Mouse (Mus musculus): ENCODE results near the gene Slco1a1.
"Not testable (repeated sequence)": the region's sequence is repeated elsewhere in the genome, so short reads cannot be mapped to it uniquely, and the experiment has no call there.

Gene Slco1a1

DNA sequence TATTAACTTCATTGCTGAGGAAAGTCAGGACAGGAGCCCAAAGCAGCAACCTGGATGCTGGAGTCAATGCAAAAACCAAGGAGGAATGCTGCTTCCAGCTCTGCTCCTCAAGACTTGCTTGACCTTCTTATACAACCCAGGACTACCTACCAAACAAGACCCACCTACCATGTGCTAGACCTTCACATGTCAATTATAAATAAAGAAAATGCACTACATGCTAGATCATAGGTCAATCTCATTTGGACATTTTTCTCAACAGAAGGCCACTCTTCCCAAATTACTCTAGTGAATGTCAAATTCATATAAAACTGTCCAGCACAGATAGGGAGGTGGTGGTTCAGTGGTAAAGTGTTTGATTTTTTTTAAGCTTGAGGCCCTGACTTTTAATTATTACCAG, at the start of gene Slco1a1:
Gene Slco1a1 (minus strand): TSS at position 101 of the 400 bp plus-strand sequence.
- DNase-seq, result no peak

DNA sequence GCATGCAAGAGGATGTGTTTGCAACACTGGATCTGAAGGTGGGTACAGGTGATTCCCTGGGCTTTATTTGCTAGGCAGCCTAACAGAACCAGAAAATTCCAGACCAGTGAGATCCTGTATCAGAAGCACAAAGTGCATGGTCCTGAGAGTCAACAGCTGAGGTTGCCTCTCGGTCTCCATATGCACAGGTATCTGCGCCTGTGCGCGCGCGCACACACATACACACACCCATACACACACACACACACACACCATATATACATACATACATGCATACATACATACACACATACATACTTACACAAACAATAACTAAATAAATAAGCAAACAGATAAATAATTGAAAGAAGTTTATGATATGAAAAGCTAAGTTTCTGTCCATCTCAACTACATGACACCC, 40.0 kb upstream of the Slco1a1 start:
- DNase-seq, result no peak

GRCm38 (mm10) chr6:141984644-141985043, 37.9 kb upstream of the Slco1a1 start:
- DNase-seq, result no peak

GRCm38 (mm10) chr6:141962420-141962819, 15.7 kb upstream of the Slco1a1 start:
- DNase-seq, result no peak

DNA sequence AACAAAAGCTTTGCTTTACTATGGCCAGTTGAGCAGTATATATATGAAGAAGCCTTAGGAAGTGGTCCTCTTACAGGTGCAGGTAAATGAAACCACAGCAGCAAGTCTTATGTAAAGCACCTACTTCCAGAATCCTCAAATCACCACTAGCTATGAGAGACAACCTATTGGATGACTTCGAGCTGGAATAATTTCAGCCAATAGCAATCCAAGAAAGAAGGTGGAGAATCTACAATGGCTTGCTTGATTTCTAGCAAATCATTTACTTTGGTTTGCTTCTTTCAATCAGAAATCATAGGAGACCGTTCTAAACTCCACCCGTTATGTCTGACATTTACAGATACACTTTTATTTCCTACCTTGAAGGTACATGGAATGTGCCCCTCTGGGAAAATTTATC, 15.1 kb upstream of the Slco1a1 start:
- no peak for DNase-seq

- DNase-seq, result no peak
These were observed 13.7 kb upstream of the Slco1a1 start for GRCm38 (mm10) chr6:141960482-141960881.

GRCm38 (mm10) chr6:141940451-141940850, 6.3 kb downstream of the Slco1a1 start:
- DNase-seq, result no peak

- no peak for DNase-seq
These were observed 48.6 kb downstream of the Slco1a1 start for GRCm38 (mm10) chr6:141898197-141898596.

DNA sequence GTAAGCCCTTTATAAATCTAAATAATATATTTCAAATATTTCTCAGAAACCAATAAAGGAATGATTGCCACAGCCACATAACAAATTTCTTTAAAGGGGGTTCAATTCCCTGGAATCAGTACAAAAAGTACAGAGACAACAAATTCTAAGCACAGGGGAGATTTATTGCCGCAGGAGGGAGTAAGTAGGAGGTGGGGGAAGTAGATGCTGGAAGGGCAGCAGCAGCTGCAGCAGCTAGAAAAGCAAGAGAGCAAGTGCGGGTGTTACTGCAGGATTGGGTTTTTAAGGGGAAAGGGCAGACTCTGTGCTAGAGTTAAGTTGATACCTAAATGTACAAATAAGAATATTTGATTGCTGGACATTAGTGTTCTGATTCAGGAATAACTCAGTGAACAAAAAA, 57.0 kb downstream of the Slco1a1 start:
- DNase-seq, result no peak

GRCm38 (mm10) chr6:141888248-141888647, 58.5 kb downstream of the Slco1a1 start:
- DNase-seq, result peak; percentile 31 to 35

DNA sequence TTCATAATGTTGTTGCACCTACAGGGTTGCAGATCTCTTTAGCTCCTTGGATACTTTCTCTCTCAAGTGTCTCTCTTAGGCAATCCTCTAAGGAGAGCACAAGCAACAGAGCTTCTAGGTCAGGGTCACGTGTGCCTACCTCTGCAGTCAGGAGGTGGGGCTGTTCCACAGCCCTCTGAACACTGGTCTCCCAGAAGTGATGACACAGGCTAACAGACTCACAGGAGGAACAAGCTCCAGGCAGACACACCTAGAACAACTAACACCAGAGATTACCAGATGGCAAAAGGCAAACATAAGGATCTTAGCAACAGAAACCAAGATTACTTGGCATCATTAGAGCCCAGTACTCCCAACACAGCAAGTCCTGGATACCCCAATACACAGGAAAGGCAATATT, 64.2 kb downstream of the Slco1a1 start:
- no peak for DNase-seq

GRCm38 (mm10) chr6:141875742-141876141, 71.0 kb downstream of the Slco1a1 start:
- not testable (repeated sequence) for DNase-seq

DNA sequence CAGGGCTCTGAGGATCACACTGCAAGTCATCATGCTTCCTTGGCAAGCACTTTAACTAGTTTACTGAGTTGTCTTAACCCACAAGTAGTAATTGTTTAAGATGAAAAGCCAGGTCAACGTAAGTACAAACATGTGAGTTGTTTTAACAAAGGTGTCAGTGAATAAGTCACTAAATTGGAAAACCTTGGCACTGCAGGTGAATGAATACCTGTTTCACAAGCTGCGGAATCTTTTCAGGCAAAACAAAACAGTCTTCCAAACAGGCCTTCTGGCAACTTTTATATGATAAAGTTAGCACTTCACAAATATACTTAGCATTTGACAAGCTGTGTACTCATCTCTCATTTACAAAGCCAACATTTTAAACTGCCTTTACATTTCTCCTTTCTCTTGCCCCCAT, 75.1 kb downstream of the Slco1a1 start:
- no peak for DNase-seq

DNA sequence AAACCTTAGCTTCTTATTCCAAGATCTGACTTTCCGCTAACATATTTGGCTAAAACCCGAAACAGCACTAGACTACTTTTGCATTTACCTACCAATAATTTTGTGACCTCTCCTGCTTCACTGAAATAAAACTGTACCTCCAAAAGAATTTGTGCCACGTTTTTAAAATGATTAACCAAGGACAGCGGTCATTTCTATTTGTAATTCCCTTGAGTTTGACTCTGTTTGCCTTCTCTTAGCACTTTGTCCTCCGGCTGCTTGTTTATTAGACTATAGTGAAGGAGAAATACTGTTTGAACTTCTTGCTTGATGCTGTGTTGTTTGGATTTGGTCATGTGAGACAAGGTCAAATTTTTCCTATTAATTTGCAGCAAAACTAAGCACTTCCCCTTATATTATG, 78.0 kb downstream of the Slco1a1 start:
- DNase-seq, result no peak

GRCm38 (mm10) chr6:141866026-141866425, 80.7 kb downstream of the Slco1a1 start:
- no peak for DNase-seq

- DNase-seq, result no peak
These were observed 88.8 kb downstream of the Slco1a1 start for GRCm38 (mm10) chr6:141857735-141858531.

Measured in kidney, postnatal 4 days (tissue).